Mouse (Mus musculus) kidney, adult 2 months (tissue): ENCODE measurements around the gene Prorsd1. TPM values are rescaled to one million over a fixed set of nuclear protein-coding genes. Genes with fewer than 3 reads are reported as not detected.

ENCODE experiments used
- DNase-seq: peaks from one replicate; pipeline ENCODE4 v3.0.0; 2021
- H3K27ac ChIP-seq: fragments of 200-500 bp; 2 replicates; pipeline ENCODE4 v1.5.1; 2012; ENCODE audit warnings: low read depth, low read length, control low read depth, inconsistent platforms; ENCODE audit not compliant: insufficient read depth
- H3K27me3 ChIP-seq: fragments of 200-500 bp; replicated peaks from 2 replicates; pipeline ENCODE4 v1.6.1; 2012; ENCODE audit warnings: mild to moderate bottlenecking, moderate library complexity, low read length, inconsistent platforms; ENCODE audit not compliant: control insufficient read depth, insufficient read depth
- H3K36me3 ChIP-seq: fragments of 200-500 bp; 2 replicates; pipeline ENCODE4 v1.6.1; 2012; ENCODE audit warnings: mild to moderate bottlenecking, moderate library complexity, low read length, inconsistent platforms; ENCODE audit not compliant: control insufficient read depth, insufficient read depth
- H3K4me1 ChIP-seq: fragments of 200-500 bp; 2 replicates; pipeline ENCODE4 v1.6.1; 2011; ENCODE audit warnings: low read length; ENCODE audit not compliant: control insufficient read depth, insufficient read depth
- H3K4me3 ChIP-seq: fragments of 200-500 bp; 2 replicates; pipeline ENCODE4 v1.5.1; 2011; ENCODE audit warnings: mild to moderate bottlenecking, low read depth, low read length, control low read depth; ENCODE audit not compliant: insufficient read depth
- CTCF ChIP-seq: fragments of 200-500 bp; conservative IDR thresholded peaks from 2 replicates; pipeline ENCODE4 v1.5.1; 2011; ENCODE audit warnings: low read depth, mild to moderate bottlenecking, control low read depth, low read length, moderate library complexity, mixed read lengths; ENCODE audit not compliant: insufficient read depth, insufficient read length
- POLR2A ChIP-seq: fragments of 200-500 bp; IDR thresholded peaks from one replicate; pipeline ENCODE4 v1.6.1; 2011; ENCODE audit warnings: low read depth, low read length, control low read depth
- WGBS: fragments of 180-500 bp; shearing (Covaris S2); methylation state at CpG from one replicate; pipeline ENCODE4 v1.1.7; 2018; 5-methylcytosine and 5-hydroxymethylcytosine counted together
- polyA plus RNA-seq: library from polyadenylated mRNA; depleted of rRNA; stranded (reverse); fragments of >200 nt; gene quantifications from 2 replicates; pipeline ENCODE4 v1.2.3, GENCODE M21; 2012

Gene Prorsd1
- polyA plus RNA-seq, 1 experiment, result 7.8 TPM

DNA sequence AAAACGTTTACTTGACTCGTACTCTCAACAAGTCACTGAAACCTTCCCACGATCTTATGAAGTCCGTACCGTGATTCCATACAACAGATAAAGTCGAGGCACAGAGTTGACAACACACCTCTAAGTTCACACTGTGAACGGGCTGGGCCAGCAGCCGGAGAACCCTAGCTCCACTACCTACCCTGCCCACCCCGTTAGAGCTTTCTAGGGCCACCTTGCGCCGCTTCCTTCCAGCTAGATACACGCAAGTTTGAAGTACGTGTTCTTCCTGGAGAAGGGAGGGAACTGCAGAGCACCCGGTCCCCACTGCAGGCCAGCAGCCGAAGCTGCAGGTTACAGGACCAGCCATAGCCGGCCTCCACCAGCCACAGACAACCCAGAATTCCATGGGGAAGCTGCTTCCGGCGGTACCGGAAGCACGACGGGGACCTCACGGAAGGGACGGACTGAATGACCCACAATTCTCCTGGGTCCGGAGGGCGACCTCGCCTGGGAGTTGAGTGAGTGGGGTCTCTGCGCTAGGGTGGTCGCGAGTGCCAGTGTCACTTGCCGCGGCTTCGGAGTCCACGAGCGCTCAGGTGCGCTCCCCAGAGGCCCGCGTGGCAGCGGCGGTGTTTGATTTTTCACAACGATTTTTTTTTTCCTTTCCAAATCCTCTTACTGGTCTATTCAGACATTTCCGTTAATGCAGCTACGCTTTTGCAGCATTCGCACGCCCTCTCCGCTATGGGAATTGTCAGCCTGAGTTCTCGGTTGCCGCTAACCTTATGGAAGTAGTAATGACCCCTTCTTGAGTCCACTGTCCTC, 11.4 kb upstream of the Prorsd1 start, which contains the start of gene Mtif2:
Gene Mtif2, plus strand, starts transcription at position 421 of the 807 bp plus-strand sequence.
- peak within 1 kb of the TSS; percentile 60 for H3K27ac ChIP-seq
- WGBS, result 2% methylated on average over 47 of the region's 47 CpGs

DNA sequence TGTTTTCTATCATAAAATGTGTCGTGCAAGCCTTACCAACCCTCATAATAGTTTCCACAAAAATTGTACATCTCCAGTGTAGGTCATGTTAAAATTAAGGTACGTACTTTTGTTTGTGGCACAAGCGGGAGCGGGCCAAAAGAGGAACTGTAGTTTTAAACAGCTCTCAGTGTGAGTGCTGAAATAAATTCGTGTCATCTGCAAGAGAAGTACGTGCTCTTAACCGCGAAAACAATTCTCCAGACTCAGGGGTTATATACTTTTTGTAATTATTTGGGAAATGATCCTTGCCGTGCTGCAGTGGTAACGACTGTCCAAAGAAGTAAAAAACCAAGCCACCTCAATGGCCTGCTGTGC, 530 bp downstream of the Prorsd1 start:
- TF ChIP-seq CTCF (no peak), POLR2A (no peak)
- H3K4me1 ChIP-seq, result peaks cover 2% of the 10 kb centered on the region; the same call in 1 of the 2 replicates
- H3K27ac ChIP-seq, result no peak overlapping the region; the same call in 1 of the 2 replicates
- no peaks in the 10 kb centered on the region; the same call in 1 of the 2 replicates for H3K36me3 ChIP-seq
- no peaks in the 10 kb centered on the region for H3K27me3 ChIP-seq
- whole genome bisulfite sequencing, result 21% methylated on average over 10 of the region's 10 CpGs
- no peak for DNase-seq
- H3K4me3 ChIP-seq, result peak overlapping the region; percentile 90

More for the DNA sequence above, 11.4 kb upstream of the Prorsd1 start, which contains the start of gene Mtif2:
- DNase-seq, result peak; percentile 89
- H3K4me1 ChIP-seq, result no peaks in the 10 kb centered on the region; the same call in 1 of the 2 replicates
- H3K36me3 ChIP-seq, result no peaks in the 10 kb centered on the region; the same call in 1 of the 2 replicates
- TF ChIP-seq CTCF (no peak), POLR2A (peak; percentile 81)
- peak within 1 kb of the TSS; percentile 64 for H3K4me3 ChIP-seq
- no peaks in the 10 kb centered on the region for H3K27me3 ChIP-seq

DNA sequence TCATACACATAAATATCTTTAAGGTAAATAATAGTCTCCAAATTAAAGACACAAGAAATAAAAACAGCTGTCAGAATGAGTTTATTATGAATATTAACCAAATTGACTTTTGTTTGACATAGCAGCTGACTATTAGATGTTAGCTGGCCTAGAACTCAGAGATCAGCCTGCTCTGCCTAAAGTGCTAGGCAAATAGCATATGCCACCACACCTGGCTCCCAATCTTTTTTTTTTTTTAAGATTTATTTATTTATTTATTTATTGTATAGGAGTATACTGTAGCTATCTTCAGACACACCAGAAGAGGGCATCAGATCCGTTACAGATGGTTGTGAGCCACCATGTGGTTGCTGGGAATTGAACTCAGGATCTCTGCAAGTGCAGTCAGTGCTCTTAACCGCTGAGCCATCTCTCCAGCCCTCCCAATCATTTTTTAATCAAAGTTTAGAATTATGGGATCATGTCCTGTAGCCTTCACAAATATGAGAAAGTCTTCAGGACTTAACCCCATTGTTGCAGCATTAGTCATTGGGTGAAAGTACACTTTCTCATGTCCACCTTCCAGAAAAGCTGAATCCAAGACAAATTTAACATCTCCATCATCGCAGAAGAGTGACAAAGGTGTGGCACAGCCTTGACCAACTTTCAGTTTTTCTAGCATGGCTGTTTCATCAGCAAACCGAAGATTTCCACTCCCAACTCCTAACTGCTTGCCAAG, 1.9 kb downstream of the Prorsd1 start:
- Histone ChIP-seq H3K27ac (no peak overlapping the region), H3K4me3 (no peak overlapping the region), H3K36me3 (no peaks in the 10 kb centered on the region; the same call in 1 of the 2 replicates), H3K4me1 (peaks cover 2% of the 10 kb centered on the region; the same call in 1 of the 2 replicates), H3K27me3 (no peaks in the 10 kb centered on the region)
- no peak for DNase-seq
- WGBS, result 93% methylated on average over 4 of the region's 4 CpGs
- TF ChIP-seq POLR2A (no peak), CTCF (no peak)

DNA sequence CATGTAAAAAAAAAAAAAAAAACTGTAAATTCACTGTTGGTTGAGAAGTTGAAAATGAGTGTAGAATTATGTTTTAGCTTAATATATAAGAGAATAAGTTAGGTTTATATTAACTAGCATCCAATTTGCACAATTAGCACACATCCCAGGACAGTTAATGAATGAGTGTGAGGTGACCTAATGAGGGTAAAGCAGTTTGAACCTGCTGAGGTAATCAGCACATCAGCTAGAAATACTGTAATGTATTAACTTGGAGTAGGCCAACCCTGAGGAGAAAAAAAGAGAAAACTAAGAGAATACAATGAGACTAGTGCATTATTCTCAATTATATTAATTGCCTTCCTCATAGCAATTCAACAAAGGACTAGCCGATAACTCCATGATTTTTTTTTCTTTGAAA, 5.4 kb downstream of the Prorsd1 start:
- TF ChIP-seq POLR2A (no peak), CTCF (no peak)
- WGBS, result 63% methylated on average over 1 of the region's 1 CpGs
- no peaks in the 10 kb centered on the region for H3K27me3 ChIP-seq
- DNase-seq, result peak; percentile 50
- no peaks in the 10 kb centered on the region; the same call in 1 of the 2 replicates for H3K36me3 ChIP-seq
- H3K4me3 ChIP-seq, result no peak overlapping the region
- peaks cover 2% of the 10 kb centered on the region; the same call in 1 of the 2 replicates for H3K4me1 ChIP-seq
- H3K27ac ChIP-seq, result no peak overlapping the region

DNA sequence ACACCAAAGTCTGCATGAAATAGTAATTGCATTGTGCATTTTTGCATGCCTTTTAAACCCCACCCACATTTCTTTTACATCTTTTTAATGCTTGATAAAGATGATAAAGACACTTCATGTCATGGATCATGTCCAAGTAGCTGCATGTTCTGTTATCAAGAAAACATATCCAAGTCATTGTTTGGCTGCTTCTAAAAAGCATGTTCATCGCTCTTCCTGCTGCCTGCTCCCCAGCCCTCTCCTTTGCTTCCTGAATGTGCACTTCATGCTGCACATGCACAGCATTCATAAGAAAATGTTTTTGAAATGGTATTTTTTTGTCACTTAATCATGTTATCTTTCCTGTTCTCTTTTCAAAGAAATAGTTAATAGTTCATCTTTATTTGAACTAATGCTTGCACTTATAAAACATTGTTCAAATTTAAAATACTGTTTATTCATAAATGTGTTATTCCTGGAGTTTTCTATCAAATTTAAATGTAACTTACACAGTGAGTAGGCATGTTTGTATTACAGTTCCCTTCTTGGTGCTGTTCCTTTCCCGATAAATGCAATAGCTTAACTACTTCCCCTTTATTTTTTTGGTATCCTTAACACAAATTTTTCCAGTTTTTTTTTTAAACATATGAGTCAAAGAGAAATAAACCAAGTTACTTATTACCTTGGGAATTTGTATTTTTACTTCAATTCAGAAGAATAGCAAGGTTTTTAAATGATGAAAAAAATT, 9.8 kb downstream of the Prorsd1 start:
- H3K4me3 ChIP-seq, result no peak overlapping the region
- WGBS, result 92% methylated on average over 2 of the region's 2 CpGs
- no peak overlapping the region for H3K27ac ChIP-seq
- TF ChIP-seq POLR2A (no peak), CTCF (no peak)
- H3K36me3 ChIP-seq, result no peaks in the 10 kb centered on the region
- no peaks in the 10 kb centered on the region for H3K27me3 ChIP-seq
- H3K4me1 ChIP-seq, result no peaks in the 10 kb centered on the region
- DNase-seq, result no peak

- Histone ChIP-seq H3K4me3 (no peak overlapping the region), H3K27me3 (no peaks in the 10 kb centered on the region), H3K36me3 (no peaks in the 10 kb centered on the region), H3K4me1 (no peaks in the 10 kb centered on the region), H3K27ac (no peak overlapping the region)
- TF ChIP-seq POLR2A, result no peak
- TF ChIP-seq CTCF, result no peak
- WGBS, result 90% methylated on average over 10 of the region's 10 CpGs
- no peak for DNase-seq
These were observed 10.6 kb downstream of the Prorsd1 start for GRCm38 (mm10) chr11:29503948-29504893.
